In genomic region chr10:77476907-77477306, GRCm38 (mm10) we compare ENCODE assay signal across 23 mouse cellular contexts.
"Had no signal": no experiment of that assay in that cellular context is flagged by ENCODE, and none has a peak within 500 bp of the region (broad histone marks: within the 10 kb centered on the region; RNA-seq: fewer than 3 reads in every experiment).

No protein-coding gene starts in this region.

- H3K27me3 ChIP-seq: hindbrain, embryonic 13.5 days; hindbrain, embryonic 15.5 days; limb, embryonic 12.5 days; liver, embryonic 12.5 days had no signal

- ATAC-seq: forebrain, postnatal 0 days; hindbrain, postnatal 0 days; intestine, embryonic 16.5 days; liver, embryonic 12.5 days had no signal

- H3K4me3 ChIP-seq: hindbrain, embryonic 13.5 days; hindbrain, embryonic 15.5 days; layer of hippocampus, adult 2 months; left cerebral cortex, adult 2 months; limb, embryonic 10.5 days; limb, embryonic 12.5 days; liver, embryonic 12.5 days had no signal

- DNase-seq: forebrain, postnatal 0 days; gastrocnemius, postnatal 14 days; gastrocnemius, postnatal 36 days; heart, adult 11 months; heart, postnatal 14 days; heart, postnatal 36 days; kidney, adult 11 months; kidney, adult 2 months; kidney, adult 9 months; kidney, postnatal 10 days; kidney, postnatal 25 days; kidney, postnatal 4 days; liver had no signal

- H3K9ac ChIP-seq: forebrain, postnatal 0 days; hindbrain, embryonic 13.5 days; hindbrain, embryonic 15.5 days; limb, embryonic 12.5 days; liver, embryonic 12.5 days; liver, embryonic 14.5 days had no signal

- H3K4me2 ChIP-seq: hindbrain, embryonic 13.5 days; hindbrain, embryonic 15.5 days; limb, embryonic 12.5 days; liver, embryonic 12.5 days had no signal

- H3K4me1 ChIP-seq: liver, embryonic 12.5 days had no signal

- H3K27ac ChIP-seq: hindbrain, embryonic 13.5 days; hindbrain, embryonic 15.5 days; hindbrain, postnatal 0 days; layer of hippocampus, adult 2 months; left cerebral cortex, adult 2 months; limb, embryonic 10.5 days; limb, embryonic 12.5 days; liver, embryonic 12.5 days; liver, embryonic 14.5 days had no signal

- H3K9me3 ChIP-seq: hindbrain, embryonic 13.5 days; hindbrain, embryonic 15.5 days; limb, embryonic 10.5 days; limb, embryonic 12.5 days; liver, embryonic 12.5 days had no signal

- H3K36me3 ChIP-seq: hindbrain, embryonic 13.5 days; hindbrain, embryonic 15.5 days; limb, embryonic 10.5 days; limb, embryonic 12.5 days; liver, embryonic 12.5 days had no signal
